Mouse (Mus musculus) heart, adult 9 months (tissue): ENCODE measurements around the gene Pros1.

Source experiments
- DNase-seq, 2 experiments: peaks; one replicate each; pipeline ENCODE4 v3.0.0; 2022; ENCODE audit warnings: low spot score in 2 of 2

Pros1 gene

DNA sequence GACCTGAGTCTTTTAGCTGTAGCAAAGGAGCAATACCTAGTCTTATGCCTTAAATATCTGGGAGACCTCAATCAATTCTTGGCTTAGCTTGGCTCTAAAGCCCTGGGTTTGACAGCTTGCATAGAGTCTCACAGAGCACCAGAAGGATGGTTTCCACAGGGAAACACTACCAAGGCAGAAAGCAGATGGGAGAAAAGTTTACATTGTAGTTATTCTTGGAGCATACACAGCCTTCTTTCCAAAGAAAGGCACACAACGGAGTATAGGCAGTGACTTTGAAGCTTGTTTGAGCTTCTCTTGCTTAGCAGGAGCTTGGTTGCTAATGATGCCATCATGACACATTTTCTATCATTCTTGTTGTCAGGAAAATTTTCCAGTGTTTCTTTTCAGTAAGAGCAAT lies 6.0 kb downstream of the Pros1 start:
- DNase-seq: no peak

DNA sequence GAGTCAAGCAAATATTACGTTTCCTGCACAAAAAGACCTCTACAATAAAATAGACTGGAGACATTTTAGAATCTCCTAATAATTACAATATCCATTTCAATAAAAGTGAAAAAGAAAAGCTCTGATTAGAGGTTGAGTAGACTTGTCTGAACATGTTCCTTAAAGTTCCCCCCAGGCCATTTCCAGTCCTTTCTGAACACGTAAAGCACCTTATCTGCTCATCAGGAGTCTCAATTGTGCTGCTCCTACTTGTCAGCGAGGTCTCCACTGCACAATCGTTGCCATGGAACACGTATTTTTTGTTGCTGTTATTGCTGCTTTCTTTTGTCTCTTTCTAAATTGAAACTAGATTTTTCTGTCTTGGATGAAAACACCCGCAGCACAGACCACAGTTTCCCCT lies 7.3 kb downstream of the Pros1 start:
- DNase-seq: no peak

DNA sequence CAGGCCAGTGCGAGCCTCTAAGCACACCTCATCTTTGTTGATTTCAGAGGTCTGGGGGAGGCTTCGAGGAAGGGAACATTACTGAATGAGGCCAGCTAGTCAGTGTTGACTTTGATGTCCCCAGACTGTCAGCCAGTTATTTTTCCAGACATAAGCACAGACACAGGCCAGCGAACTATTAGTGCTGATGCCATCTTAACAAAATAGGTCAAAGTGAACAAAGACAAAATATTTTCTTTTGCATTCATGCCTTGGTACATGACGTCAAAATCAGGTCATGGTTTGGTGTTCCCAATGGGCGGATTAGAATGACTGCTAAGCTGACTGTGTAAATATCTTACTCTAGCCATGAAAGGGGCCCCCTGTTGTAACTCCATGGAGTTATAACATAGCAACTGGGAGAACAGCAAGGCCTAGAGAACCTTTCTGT lies 18.6 kb downstream of the Pros1 start:
- DNase-seq: no peak

DNA sequence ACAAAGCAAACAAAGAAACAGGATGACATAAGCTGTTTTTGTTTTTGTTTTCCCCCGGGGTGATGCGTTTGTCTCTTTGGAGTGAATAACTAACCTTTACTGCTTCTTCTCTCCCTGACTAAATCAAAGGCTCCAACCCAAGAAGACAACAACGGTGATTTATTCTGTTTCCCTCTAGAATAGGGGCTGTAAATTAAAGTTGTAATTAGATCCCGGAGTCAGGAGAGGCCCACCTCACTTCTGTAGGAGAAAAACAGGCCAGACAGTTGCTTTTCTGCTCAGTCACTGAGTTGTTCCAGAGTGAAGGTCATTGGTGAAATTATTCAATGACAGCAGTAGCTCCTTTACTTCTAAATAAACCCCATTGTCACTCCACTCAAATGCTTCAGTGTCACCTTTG lies 19.1 kb downstream of the Pros1 start:
- no peak for DNase-seq

DNA sequence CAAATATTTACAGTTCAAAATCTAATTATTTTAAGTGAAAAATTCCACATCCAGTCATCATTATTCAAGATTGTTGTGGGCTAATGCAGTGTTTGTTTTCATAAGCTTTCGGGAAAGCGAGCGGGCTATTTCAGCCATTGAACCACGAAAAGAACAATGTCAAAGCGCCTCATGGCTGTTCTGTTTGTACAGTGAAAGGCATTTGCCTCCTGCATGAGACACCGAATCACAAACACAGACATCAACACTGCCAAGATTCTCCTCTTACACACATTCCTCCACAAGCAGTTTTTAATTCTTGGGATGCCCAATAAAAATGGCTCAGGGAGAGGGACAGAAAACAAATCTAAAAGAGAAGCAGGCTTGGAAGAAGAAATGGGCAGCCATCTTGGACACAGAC lies 20.0 kb downstream of the Pros1 start:
- DNase-seq: no peak

DNA sequence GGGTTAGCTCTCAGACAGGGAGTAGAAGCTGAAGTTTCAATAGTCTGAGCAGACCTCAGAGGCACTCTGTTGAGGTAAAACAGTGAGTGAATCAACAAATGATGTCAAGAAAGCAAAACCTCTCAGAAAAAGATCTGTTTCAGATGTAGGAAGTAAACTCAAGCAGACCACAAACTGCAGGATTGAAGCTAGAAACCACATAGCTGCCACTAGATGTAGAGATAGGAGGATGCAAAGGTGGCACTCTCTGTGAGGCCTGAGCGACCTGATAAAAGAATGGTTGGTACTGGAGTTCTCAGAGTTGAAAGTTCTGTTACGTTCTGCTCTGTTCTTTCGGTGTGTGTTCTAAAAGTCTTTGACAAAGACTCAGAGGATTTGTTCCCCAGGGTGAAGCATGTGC lies 41.7 kb downstream of the Pros1 start:
- DNase-seq: no peak

DNA sequence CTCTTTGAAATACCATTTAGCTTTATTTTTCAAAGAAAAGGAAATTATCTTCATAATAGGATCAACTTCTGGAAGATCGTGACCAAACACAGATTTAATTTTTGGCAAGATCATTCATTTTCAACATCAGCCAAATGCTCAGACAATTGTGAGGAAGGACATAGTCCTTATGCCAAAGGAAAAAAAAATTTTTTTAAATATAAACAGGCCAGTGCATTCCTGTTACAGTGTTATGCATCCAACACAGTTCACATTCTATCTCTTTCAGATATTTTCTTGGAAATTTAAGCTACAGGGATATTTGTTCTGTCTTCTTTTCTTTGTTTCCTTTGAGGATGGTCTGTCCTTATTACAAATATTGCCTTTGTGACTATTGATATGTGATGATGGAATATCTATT lies 57.3 kb downstream of the Pros1 start:
- no peak for DNase-seq

DNA sequence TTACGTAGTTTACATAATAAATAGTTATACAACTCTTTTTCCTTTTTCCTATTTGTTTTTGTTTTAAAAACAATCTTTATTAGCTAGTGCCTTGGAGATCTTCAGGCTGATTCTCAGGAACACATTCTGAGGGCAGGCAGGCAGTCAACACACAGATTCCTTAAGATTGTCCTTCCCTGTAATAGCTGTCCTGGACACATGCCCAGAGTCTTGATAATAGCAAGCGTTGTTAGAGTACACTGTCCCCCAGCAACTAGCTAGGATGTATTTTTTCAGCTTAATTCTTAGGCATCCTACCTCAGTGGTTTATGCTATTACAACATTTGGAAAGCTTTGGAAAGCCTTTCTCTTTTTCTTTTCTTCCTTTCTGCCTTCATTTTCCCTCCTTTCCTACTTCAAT lies 58.1 kb downstream of the Pros1 start:
- no peak for DNase-seq

DNA sequence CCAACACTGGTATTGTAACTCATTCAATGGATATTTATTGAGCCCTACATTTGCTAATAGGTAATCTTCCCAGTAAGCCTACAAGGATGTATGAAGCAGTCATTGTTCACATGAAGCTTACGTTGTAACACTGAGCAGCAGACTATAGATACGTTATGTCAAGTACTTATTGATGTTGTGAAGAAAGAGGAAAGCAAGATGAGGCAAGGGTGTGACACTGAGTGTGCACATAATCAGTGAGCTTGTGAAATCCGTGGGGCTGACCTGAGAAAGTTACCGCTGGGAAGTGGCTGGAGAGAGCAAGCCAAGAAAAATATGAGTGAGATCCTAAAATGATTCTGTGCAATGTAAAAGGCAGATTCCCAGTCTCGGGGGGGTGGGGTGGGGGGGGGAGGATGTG lies 61.4 kb downstream of the Pros1 start:
- no peak for DNase-seq

DNA sequence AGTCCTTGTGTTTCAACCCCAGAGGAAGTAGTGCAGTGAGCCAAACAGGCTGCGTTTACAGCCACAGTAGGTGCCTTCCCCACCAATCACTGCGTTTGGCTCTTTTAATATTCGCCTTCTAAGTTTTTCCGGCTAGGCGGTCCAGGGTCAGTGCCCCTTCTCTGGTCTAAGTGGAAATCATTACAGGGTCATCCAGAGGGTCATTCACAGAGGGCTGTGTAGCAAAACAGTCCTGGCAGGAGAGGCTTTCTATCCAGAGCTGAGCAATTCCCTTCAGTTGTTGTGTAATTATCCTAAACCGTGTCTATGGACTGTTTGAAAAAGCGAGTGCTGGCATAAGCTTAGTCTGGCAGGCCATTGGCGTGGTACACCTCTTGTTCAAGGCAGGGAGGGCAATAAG lies 68.1 kb downstream of the Pros1 start:
- no peak for DNase-seq

DNA sequence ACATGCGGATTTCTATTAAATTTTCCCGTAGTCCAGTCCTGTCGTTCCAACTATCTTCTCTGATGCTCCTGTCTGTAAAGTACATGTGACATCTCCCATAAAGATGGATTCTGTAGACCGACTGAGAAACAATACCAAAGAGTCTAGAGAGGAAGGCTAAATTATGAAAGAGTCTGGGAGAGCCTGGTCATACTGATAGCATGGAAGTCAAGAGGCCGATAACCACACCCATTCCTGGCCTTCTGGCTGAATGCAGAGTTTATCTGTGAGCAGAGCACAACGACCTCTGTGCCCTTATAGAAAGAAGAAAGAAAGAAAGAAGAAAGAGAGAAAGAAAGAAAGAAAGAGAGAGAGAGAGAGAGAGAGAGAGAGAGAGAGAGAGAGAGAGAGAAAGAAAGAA lies 77.2 kb downstream of the Pros1 start:
- no peak for DNase-seq

DNA sequence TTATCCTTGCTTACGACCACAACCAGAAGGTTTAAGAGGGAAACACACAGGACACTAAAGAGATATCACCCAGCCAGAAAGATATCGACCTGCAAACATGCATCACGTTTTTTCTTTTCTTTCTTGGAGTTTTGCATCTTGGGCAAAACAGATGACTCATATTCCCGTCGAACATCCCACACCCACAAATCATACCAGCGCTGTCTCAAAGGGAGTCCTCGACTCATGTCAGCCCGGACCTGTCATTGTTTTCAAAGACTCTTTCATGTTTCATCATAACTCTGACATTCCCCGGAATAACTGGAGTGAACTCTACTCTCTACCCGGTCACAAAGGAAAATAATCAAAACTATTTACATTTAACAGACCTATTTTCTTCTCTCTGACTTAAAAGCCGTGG lies 82.2 kb downstream of the Pros1 start:
- no peak for DNase-seq

DNA sequence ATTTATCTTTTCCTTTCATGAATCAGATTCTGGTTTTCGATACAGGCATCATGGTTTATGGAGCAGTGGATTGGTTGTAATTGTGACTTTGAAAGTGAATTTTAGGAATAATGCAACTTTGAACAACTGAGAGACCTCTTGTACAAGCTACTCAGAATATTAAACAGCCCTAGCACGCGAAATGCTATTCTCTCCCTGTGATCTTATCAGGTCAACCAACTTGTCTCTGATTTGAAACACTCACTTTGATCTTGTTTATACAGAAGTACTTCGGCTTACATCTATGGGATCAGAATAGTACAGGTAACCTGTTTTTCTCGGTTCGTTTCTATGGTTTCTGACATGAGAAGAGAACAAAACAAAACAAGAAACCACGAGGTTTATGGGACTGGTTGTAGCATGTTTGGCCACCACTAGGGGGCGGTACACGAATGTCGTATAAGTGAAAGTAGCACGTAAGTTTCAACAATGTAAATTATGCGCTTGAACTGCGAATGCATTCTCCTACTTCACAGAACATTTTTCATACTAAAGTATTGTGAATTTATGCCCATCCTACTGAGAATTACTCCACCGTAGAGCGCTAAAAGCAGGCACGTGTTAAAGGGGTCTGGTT lies 86.4 kb downstream of the Pros1 start:
- DNase-seq: peak in 1 of 2 experiments; percentile 24

DNA sequence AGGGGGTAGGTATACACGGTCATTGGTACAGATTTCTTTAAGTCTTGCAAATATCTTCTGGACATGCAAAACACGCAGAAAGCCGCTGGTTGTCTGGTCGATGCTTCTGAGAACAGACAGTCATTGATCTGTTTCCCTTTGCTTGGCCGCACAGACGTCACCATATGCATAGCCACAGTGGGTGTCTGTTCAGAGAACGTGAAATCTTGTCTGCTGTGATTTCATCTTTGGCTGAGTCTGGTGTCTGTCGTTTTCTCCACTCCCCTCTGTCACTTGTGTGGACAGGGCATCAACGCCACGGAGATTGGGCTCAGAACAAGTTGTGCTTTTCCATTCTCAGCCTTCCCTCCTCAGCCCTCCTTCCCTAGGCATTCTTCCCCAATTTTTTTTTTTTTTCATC lies 87.7 kb downstream of the Pros1 start:
- no peak for DNase-seq

DNA sequence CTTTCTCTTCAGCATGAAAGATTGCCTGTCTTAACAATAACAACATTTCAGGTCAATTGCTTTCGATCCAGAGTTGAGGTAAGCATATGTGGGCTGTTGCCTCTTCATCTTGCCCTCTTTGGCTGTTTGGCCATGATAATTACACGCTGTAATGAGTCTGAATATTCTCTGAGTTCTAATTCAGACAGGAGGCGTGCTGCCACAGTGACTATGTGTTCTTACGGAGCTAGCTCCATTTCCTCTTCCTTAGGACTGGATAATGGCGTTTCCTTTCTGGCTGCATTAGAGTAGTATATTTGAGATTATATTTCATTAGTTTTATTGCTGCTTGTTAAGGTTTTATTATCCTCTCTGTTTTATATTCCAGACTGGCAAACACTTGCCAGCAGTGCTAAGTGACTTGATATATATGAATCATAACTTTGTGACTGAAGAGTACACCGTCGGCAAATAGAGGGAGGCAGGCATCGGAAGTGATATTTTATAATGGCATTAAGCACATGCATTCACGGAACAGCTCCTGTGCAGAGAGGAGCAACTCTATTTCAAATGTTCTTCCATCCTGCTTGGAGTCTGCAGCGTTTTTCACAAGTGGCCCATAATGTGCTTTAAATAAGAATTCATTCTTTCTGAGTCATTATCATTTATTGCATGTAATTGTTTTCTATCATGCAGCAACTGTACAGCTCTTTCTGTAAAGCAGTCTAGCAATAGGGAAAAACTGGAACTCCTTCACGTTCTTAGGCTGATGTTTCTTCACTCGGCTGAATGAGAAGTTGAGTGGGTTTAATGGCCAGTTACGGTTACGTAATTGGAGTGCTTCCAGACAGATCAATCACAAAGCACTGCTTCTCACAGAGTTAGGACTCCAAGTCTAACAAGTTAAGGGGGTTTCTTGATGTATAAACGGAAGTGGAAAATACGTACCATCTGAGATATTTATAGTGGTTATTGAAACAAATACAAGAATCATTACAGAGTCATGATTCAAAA lies 88.6 kb downstream of the Pros1 start:
- no peak for DNase-seq

DNA sequence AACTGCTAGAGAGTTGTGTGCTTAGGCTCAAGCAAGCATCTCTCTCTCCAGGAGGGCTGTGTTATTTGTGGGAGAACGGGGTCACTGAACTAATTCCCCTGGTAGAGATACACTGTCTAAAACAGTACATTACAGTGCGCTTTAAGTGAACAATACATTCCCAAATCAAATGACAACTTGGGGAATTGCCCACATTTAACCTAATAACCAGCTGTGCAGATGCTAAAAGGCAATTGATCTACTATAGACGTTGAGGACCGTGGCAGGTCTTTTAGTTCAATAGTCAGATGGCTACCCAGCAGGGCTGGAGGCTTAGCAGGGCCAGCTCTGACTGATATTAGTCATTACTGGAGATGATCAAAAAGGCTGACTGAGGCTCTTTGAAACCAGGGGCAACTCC lies 104.4 kb downstream of the Pros1 start:
- DNase-seq: no peak

DNA sequence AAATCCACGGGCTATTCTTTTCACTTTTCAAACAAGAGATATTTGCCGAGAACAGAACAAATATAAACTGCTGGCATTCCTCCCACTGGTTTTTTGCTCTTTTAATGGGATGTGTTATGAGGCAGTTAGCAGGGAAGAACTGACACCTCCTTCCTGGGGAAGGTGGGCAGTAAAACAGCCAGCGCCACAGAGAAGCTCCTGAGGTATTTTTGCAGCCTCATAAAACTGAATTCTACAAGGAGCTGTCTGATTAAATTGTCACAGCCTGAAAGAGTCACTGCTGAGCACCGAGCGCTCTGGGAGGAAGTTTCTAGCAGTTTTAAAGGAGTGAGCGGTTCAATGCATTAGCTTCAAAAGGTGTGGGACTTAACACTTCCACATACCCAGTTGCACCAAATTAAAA lies 110.3 kb downstream of the Pros1 start:
- no peak for DNase-seq

DNA sequence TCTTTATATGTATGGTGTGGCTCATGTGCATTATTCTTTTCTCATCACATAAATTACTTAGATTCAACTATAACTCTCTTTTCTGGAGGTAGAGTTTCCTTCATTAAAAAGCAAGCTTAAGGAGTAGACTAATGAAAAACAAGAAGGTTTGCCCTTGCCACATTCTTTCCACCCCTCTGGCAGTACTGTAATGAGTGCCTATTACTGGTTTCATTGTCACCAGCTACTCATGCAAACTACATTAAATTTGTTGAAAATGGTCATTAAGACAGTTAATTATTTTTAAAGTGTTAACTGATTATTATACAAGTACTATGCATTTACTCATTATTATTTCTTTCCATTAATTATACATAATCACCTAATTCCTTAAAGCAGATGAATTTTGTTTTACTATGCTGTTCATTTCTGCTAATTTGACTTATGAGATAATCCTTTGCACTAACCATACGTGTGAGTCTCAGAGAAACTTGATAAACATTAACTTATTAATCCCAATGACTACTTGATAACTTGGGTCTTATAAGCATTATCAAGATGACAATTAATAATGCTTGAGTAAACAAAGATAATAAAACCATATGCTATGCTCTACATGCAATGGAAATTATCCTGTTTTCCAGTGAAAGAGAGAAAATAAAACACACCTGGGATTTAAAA lies 117.7 kb downstream of the Pros1 start:
- DNase-seq: no peak

DNA sequence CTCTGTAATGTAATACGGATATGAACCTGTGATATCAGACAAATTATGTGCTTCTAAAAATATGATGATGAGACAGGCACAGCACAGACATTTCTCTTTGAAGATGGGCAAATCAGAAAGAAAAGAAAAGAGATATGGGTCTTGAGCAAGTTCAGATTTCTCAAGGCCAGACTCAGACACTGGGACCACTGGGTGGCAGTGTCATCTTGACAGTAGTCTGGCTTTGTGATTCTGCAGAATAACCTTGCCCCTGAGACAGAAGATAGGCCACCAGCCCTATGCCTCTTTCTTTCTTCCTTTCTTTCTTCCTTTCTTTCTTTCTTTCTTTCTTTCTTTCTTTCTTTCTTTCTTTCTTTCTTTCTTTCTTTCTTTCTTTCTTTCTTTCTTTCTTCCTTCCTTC lies 120.8 kb downstream of the Pros1 start:
- DNase-seq: no peak
